Mouse (Mus musculus): ENCODE results near the gene Gipr.

GRCm38 (mm10) chr7:19109565-19109964, 56.4 kb downstream of the Gipr start:
- TF ChIP-seq CTCF (IDR thresholded peaks at IDR 0.05; ENCODE audit: control insufficient read depth, insufficient read depth, low read length), result no peak
- no peak for TF ChIP-seq POLR2A (IDR thresholded peaks at IDR 0.05; ENCODE audit: borderline replicate concordance, control insufficient read depth, low read depth, low read length)

Data from bone marrow, adult 2 months (tissue).